Mouse (Mus musculus) lung, adult 18-20 months (tissue): ENCODE results near the gene Col11a2.

Experiments used
- DNase-seq, 2 experiments: peaks; one replicate each; pipeline ENCODE4 v3.0.0; 2022; ENCODE audit warnings: mixed read lengths in 2 of 2

The Col11a2 gene

DNA sequence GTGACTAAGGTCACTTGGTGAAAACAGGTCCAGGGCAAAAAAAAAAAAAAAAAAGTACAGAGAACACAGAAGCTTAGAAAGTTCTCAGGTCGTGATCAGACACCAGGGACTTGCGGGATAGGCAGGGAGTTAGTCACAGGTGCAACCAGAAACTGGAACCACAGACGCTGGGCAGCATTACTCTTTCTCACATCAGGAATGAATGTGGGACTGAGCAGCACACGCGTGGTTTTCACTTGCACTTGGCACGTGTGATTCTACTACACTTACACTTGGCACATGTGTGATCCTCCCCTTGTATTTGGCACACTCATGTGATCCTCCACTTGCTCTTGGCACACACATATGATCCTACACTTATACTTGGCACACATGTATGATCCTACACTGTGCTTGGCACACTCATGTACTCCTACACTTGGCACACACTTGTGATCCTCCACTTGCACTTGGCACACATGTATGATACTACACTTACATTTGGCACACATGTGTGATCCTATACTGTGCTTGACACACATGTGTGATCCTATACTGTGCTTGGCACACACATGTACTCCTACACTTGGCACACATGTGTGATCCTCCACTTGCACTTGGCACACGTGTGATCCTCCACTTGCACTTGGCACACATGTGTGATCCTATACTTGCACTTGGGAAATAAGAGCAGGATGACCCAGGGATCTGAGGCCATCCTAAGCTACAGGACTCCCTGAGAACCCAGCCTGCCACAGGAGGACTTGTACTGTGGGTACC lies 68.1 kb downstream of the Col11a2 start:
- no peak for DNase-seq

DNA sequence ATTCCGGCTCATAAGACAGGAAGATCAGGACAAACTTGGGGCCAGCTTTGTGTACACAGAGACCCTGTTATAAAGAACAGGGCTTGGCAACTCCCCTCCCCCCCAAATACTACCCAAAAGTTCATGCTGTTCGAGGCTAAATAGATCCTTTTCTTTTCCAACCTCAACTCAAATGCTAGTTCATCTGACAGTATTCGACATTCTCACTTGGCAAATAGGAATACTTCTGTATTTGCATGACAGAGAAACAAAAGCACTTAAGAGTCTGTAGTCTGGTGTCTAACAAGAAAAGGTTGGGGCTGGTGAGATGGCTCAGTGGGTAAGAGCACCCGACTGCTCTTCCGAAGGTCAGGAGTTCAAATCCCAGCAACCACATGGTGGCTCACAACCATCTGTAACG lies 69.2 kb downstream of the Col11a2 start:
- no peak for DNase-seq

DNA sequence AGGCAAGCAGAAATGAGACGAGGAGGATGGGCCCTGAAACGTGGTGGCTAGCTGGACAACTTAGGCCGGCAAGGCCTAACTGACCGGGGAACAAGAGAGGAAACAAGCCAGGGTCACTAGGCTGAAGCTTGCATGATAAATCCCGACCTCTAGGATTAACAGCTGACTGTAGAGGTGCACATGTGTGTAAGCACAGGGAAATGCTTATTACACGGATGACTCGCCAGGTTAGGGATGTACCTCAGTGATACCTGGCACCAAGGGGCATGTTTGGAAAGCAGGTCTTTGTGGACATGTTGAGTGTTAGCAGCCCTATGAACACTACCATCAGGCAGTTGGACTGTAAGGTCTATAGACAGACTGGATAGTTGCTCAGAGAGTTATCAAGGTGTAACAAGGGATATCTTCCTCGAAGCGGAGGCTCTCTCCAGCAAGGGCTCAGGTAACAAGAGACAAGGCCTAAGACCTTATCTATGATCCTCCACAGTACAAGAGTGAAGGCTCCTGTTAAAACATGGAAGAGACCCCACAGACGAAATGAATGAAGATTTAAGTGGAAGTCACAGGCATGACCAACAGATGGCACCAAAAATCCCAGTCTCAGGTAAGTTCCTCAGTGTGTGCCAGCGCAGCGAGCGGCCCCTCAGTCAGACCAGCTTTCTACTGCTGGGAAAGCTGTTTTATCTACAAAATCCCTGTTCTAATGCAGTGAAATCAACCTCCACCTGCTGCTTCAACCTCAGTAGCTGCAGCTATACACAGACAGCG lies 70.0 kb downstream of the Col11a2 start:
- no peak for DNase-seq

DNA sequence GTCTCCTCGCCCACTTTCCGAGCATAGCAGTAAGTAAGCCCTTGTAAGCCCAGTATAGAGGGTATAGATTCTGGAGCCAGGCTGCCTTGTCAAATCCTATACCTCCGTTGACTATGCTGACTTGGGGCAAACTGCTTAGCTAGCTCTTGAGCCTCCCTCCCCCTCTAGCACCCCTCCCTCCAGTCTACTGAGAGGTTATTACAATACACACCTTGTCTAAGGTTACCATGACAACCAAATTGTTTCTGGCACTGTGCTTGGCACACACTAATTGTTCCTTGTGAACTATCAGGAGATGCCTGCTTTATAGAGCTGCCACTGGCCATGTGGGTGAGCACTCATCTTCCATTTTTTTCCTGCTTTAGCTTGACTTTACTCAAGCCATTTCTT lies 70.6 kb downstream of the Col11a2 start:
- DNase-seq, result no peak

DNA sequence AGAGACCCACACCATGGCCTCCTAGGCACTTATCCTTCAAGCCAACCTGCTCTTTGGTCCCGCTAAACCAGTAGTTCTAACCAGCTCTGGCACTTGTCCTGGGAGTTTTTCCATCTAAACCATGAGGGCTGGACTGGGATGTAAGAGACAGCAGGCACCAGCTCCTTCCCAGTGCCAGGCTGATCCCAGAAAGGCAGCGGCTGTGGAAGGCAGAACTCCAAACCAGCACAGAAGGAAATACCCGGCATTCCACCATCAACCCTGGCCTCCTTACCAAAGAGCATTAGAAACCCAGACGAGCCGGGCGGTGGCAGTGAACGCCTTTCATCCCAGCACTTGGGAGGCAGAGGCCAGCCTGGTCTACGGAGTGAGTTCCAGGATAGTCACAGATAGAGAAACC lies 71.1 kb downstream of the Col11a2 start:
- DNase-seq, result no peak

DNA sequence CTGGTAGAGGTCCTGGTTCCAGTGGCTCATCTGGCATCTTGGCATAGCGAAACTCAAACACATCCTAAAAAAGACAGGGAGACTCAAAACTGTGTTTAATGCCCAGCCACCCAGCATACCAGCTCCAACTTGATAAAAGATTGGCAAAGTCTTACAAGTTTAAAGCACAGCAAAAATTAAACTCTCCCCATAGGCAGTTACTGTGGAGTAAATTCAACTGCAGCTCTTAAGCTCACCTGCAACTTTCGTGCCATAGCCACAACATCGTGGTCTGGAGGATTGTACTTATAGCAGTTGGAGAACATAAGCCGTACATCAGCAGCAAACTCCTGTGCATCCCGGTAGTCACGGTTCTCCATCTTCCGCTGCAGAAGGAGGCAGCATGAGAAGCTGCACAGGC lies 74.9 kb downstream of the Col11a2 start:
- no peak for DNase-seq
